Mouse (Mus musculus): ENCODE measurements around the gene B230118H07Rik. TPM values are rescaled to one million over a fixed set of nuclear protein-coding genes. Genes with fewer than 3 reads are reported as not detected.
A peak's percentile ranks its signal among the peaks of the same experiment; 100 is the strongest.

B230118H07Rik gene
- 10 to 100 TPM; 26.9 to 41.0 (median 28.7) TPM for total RNA-seq (2022)

- DNase-seq (ENCODE audit: low spot score in 2 of 2) = no peak
Observed at GRCm38 (mm10) chr2:101649114-101649671, at the start of gene B230118H07Rik, which contains the start of gene Rag1. Gene B230118H07Rik (minus strand): TSS chr2:101649532. Gene Rag1 (minus strand): TSS chr2:101649501.

GRCm38 (mm10) chr2:101695584-101695983, 46.3 kb upstream of the B230118H07Rik start:
- no peak for DNase-seq (ENCODE audit: low spot score in 2 of 2)

GRCm38 (mm10) chr2:101693577-101694215, 44.4 kb upstream of the B230118H07Rik start:
- DNase-seq (ENCODE audit: low spot score in 2 of 2) = no peak

GRCm38 (mm10) chr2:101693043-101693442, 43.7 kb upstream of the B230118H07Rik start:
- DNase-seq (ENCODE audit: low spot score in 2 of 2) = no peak

- no peak for DNase-seq (ENCODE audit: low spot score in 2 of 2)
Observed at GRCm38 (mm10) chr2:101690252-101690827, 41.0 kb upstream of the B230118H07Rik start.

- DNase-seq (ENCODE audit: low spot score in 2 of 2) = no peak
Observed at GRCm38 (mm10) chr2:101688011-101688410, 38.7 kb upstream of the B230118H07Rik start.

- DNase-seq (ENCODE audit: low spot score in 2 of 2) = no peak
Observed at GRCm38 (mm10) chr2:101684421-101684820, 35.1 kb upstream of the B230118H07Rik start.

- no peak for DNase-seq (ENCODE audit: low spot score in 2 of 2)
Observed at GRCm38 (mm10) chr2:101679164-101679784, 29.9 kb upstream of the B230118H07Rik start.

- peak; percentile 62 to 71 for DNase-seq (ENCODE audit: low spot score in 2 of 2)
Observed at GRCm38 (mm10) chr2:101678236-101679021, 29.1 kb upstream of the B230118H07Rik start, which contains the start of gene Traf6. Gene Traf6 (plus strand): TSS chr2:101678429.

- no peak for DNase-seq (ENCODE audit: low spot score in 2 of 2)
Observed at GRCm38 (mm10) chr2:101673547-101673946, 24.2 kb upstream of the B230118H07Rik start.

GRCm38 (mm10) chr2:101668751-101669150, 19.4 kb upstream of the B230118H07Rik start:
- no peak for DNase-seq (ENCODE audit: low spot score in 2 of 2)

- no peak for DNase-seq (ENCODE audit: low spot score in 2 of 2)
Observed at GRCm38 (mm10) chr2:101665703-101666092, 16.4 kb upstream of the B230118H07Rik start.

GRCm38 (mm10) chr2:101665058-101665702, 15.8 kb upstream of the B230118H07Rik start:
- DNase-seq (ENCODE audit: low spot score in 2 of 2) = peak; percentile 58 to 73

GRCm38 (mm10) chr2:101660536-101660935, 11.2 kb upstream of the B230118H07Rik start:
- DNase-seq (ENCODE audit: low spot score in 2 of 2) = no peak

- DNase-seq (ENCODE audit: low spot score in 2 of 2) = peak; percentile 41 to 56
Observed at GRCm38 (mm10) chr2:101652921-101653597, 3.7 kb upstream of the B230118H07Rik start.

GRCm38 (mm10) chr2:101652204-101652920, 3.0 kb upstream of the B230118H07Rik start:
- DNase-seq (ENCODE audit: low spot score in 2 of 2) = no peak

- no peak for DNase-seq (ENCODE audit: low spot score in 2 of 2)
Observed at GRCm38 (mm10) chr2:101650446-101650845, 1.1 kb upstream of the B230118H07Rik start.

GRCm38 (mm10) chr2:101648361-101648760, 971 bp downstream of the B230118H07Rik start:
- no peak for DNase-seq (ENCODE audit: low spot score in 2 of 2)

- DNase-seq (ENCODE audit: low spot score in 2 of 2) = no peak
Observed at GRCm38 (mm10) chr2:101645841-101646240, 3.5 kb downstream of the B230118H07Rik start.

Data from left cerebral cortex, adult 8-10 months (tissue).